Mouse (Mus musculus): ENCODE data around the gene Hint2. TPM values are rescaled to one million over a fixed set of nuclear protein-coding genes. Genes with fewer than 3 reads are reported as not detected.
A peak's percentile ranks its signal among the peaks of the same experiment; 100 is the strongest.

Gene Hint2
- total RNA-seq (2021): 10 to 100 TPM; 48.5 to 53.8 TPM
- long read RNA-seq, experiment 1, transcript Hint2-201 (5 exons, 610 nt): major isoform, 62 of 68 reads
- long read RNA-seq, experiment 1, partial matches to known transcripts: 3 of 68 reads
- long read RNA-seq, experiment 1, other reads (novel, unspliced or antisense): 2 of 68 reads
- long read RNA-seq, experiment 2, transcript Hint2-201 (5 exons, 610 nt): major isoform, 54 of 57 reads
- long read RNA-seq, experiment 2, partial matches to known transcripts: 1 of 57 reads
- long read RNA-seq, experiment 2, other reads (novel, unspliced or antisense): 2 of 57 reads

DNA sequence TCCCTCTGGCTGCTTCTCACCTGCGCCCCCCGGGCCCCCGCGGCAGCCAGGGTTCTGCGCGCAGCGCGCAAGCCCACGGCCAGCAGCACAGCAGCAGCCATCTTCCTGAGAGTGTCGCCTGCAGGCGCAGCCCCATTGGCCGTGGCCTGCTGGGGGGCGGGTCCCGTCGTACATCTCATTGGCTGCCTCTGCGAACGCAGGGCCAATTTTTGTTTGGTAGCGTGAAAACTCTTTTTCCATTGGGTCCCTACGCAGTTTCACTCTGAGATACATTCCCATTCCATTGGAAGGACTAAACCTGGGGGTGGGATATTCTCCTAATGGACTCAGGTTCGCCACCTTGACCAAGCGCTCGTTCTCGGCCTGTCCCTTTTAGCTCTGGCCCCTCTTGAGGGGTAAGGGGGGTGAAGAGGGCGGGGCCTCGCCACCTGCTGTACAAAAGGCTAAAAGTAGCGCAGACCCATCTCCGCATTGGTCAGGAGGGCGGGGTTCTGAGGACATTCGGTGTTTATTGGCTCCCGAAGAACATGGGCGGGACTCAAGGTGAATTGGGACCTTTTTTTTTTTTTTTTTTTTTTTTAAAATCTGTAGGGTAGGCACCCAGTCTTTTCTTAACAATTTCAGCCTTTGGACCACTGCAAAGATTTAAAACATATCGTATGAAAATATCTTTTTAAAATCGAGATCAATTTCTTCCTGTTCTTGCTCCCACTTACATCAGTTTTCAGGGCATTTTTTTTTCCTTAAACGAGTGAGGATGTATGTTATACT is at the start of gene Hint2:
TSS of gene Hint2 (minus strand) at position 128 of the 771 bp plus-strand sequence.
- intact Hi-C loops (cut with DNase I; ENCODE audit: low total_unique reads): no loop called here
- peak; percentile 94 for DNase-seq

DNA sequence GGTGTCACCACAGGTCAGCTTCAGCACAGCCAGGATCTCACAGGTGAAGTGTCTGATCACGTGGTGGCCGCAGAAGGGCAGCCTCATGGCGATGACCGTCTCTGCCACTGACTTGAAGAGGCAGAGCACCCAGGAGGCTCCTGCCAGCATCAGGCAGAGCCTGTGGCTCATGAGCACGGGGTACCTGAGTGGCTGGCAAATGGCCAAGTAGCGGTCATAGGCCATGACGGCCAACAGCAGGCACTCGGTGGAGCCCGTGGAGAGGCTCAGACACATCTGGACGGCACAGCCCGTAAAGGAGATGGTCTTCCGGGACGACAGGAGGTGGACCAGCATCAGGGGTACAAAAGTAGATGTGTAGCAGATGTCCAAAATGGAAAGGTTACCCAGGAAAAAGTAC is 49.7 kb upstream of the Hint2 start:
- intact Hi-C loops (cut with DNase I; ENCODE audit: low total_unique reads): no loop called here
- no peak for DNase-seq

DNA sequence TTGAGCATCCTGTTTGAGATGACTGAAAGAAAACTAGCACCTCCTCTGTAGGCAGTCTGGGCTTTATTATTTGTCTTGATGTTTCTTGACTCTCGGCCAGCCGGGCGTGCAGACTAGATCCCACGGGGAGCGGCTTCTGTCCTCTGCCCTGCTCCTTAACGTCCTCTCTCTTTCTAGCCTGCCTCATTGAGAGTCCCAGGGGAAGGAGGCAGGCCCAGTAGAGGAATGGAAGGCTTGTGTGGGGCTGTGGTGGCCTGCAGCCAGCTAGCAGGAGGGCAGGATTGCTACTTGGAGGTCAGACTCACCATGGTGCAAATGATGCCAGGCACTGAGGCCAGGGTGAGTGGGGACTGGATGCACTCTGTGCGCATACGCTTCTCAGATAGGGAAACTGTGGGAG is 47.6 kb upstream of the Hint2 start:
- intact Hi-C loops (cut with DNase I; ENCODE audit: low total_unique reads): no loop called here
- no peak for DNase-seq

DNA sequence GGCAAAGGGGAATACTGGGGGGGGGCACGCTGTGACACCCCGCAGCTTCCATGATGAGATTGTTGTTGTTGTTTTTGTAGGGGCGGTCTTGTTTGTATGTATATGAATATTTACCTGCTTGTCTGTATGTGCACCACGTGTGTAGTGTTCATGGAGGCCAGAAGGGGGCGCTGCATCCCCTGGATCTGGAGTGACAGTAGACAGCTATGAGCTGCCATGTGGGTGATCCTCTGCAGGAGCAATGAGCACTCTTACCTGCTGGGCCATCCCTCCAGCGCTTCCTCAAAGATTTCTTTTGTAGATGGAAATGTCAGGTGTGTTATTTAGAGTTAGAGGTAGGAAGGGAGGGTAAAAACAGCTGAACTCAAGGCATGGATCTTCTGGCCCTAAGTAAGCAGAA is 47.2 kb upstream of the Hint2 start:
- DNase-seq: no peak
- intact Hi-C loops (cut with DNase I; ENCODE audit: low total_unique reads): no loop called here

GRCm38 (mm10) chr4:43700707-43701106 is 44.4 kb upstream of the Hint2 start, which contains the start of gene Olfr70:
Gene Olfr70, minus strand, starts transcription at chr4:43700807.
- no peak for DNase-seq
- intact Hi-C loops (cut with DNase I; ENCODE audit: low total_unique reads): no loop called here

DNA sequence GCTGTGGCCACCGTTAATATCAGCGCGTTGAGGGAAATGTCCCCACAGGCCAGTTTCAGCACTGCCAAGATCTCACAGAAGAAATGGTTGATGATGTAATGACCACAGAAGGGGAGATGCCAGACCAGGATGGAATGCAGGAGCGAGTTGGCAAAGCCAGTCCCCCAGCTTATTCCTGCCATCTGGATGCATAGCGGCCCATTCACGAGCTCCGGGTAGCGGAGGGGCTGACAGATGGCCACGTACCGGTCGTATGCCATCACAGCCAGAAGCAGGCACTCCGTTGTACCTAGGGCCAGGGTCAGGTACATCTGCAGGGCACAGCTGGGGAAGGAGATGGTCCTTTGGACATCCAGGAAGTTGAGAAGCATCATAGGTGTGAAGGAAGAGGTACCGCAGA is 40.3 kb upstream of the Hint2 start:
- DNase-seq: no peak
- intact Hi-C loops (cut with DNase I; ENCODE audit: low total_unique reads): no loop called here

- intact Hi-C loops (cut with DNase I; ENCODE audit: low total_unique reads): no loop called here
- DNase-seq: peak; percentile 76
Observed at GRCm38 (mm10) chr4:43695249-43695671, 39.0 kb upstream of the Hint2 start.

DNA sequence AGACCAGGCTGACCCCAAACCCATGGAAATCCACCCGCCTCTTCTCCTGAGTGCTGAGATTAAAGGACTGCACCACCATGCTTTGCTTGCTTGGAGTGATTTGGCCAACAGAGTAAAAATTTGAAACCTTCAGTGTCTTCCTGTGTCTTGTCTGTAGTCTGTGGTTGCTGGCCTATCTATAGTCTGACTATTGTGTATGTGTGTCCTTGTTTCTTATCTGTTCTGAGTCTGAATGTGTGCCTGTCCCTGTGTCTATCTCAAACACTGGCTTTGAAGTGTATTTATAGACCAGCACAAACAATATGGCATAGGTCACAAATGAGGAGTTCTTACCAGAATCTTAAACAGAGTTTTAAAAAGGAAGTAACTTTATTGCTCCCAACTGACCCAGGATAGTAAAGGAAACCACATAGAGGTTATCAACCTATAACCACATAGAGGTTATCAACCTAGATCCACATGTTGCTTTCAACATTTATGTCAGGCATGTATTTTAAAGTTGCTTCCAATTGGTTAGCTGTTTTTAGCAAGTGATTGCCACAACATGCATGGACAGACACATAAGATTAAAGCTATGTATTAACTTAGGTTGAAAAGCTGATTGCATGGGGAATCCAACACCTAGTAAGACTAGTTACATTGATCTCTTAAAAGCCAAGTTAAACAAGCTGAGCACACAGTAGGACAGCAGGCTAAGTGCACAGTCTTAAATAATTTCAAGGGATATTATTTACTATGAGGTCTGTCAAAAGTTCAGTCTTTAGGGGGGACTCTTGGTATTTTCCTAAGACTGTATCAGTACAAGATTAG is 38.4 kb upstream of the Hint2 start:
- DNase-seq: no peak
- intact Hi-C loops (cut with DNase I; ENCODE audit: low total_unique reads): no loop called here

DNA sequence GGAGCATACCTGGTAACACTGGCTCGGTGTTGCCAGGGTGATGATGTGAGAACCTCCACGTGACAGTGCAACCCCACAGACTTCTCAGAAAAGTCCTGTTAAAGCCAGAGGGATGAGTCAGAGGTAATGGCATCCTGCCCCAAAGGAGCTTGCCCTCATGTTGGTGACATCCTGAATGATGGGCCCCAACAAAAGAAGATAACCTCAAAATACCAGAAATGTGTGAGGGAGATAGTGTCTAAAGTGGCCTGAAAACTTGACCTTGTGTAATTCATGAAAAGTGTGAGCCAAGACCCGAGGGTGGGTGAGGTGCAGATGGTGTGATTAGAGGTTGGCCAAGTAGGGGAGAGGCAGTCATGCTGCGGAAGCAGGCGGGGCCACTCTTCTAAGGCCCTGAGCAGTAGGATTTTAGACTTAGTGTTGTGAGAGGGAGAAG is 37.6 kb upstream of the Hint2 start:
- intact Hi-C loops (cut with DNase I; ENCODE audit: low total_unique reads): no loop called here
- peak; percentile 28 for DNase-seq

DNA sequence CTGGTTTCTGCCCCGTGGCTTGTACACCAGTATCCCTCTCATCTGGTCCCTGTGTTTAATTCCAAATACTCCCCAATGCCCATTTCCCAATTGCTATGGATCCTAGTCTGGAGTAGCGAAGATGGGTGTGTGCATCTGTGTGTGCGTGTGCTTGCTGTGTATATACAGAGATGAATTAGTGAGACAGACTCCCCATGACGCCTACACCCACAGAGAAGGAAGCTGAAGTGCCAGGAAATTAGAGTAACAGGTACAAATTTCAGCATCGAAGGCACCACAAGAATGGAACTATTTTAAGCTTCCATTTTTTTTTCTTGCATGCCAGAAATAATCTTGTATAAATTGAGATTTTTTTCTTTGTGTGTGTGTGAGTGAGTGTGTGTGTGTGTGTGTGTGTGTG is 34.8 kb upstream of the Hint2 start:
- intact Hi-C loops (cut with DNase I; ENCODE audit: low total_unique reads): no loop called here
- DNase-seq: no peak

DNA sequence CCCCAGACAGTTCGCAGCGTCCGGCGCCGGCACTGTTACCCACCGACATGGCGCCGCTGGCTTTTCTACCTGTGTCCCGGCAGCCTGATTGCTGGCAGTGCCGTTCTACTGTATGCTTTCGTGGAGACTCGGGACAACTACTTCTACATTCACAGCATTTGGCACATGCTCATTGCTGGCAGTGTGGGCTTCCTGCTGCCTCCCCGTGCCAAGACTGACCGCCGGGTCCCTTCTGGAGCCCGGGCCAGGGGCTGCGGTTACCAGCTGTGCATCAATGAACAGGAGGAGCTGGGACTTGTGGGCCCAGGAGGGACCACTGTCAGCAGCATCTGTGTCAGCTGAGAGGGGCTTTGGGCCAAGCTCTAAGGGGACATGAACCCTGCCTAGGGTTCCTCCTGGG is 33.8 kb upstream of the Hint2 start:
- intact Hi-C loops (cut with DNase I; ENCODE audit: low total_unique reads): no loop called here
- DNase-seq: no peak

GRCm38 (mm10) chr4:43679416-43680043 is 23.3 kb upstream of the Hint2 start:
- peak; percentile 64 for DNase-seq
- intact Hi-C loops (cut with DNase I; ENCODE audit: low total_unique reads): no loop called here

DNA sequence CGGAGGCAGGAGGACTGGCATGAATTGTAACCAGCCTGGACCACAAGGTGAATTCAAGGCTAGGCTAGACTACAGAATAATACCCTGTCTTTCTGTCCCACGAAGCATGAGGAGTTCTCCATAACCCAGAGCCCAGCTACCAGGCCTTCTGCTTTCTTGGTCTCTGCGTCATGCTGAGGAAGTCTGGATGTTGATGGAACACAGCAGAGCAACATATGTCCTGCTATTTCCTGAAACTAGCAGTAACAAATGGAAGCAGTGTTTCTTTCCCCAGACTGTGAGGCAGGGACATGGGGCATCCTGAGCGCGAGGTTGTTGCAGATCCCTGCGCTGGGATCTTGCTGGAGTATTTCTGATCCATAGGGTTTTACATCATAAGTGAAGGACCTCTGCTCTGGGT is 22.3 kb upstream of the Hint2 start:
- no peak for DNase-seq
- intact Hi-C loops (cut with DNase I; ENCODE audit: low total_unique reads): no loop called here

- DNase-seq: no peak
- intact Hi-C loops (cut with DNase I; ENCODE audit: low total_unique reads): no loop called here
Observed at GRCm38 (mm10) chr4:43675608-43676007, 19.3 kb upstream of the Hint2 start.

- intact Hi-C loops (cut with DNase I; ENCODE audit: low total_unique reads): loop anchor here (5.0 kb wide), 1 partner anchor 37 kb away; the partner anchor contains the start of gene Olfr71
- no peak for DNase-seq
Observed at GRCm38 (mm10) chr4:43674974-43675373, 18.7 kb upstream of the Hint2 start.

DNA sequence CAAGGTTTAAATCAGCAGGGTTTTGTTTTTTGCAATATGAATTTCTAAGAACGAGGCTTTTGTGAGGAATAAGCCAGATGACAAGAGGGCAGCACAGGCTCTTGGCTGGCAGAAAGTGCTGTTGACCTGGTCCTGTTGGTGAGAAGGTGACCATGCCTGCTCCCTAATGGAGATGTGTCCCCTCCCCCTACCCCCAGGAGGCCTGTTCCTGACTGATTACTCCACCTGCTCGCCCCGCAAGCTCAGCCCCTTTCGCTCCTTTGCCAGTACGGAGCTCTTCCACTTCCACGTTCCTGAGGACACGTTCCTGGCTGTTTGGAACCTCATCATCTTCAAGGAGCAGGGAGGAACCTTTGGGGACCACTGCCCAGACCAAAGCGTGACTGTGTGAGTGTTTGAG is 17.4 kb upstream of the Hint2 start:
- DNase-seq: no peak
- intact Hi-C loops (cut with DNase I; ENCODE audit: low total_unique reads): loop anchor here (5.0 kb wide), 1 partner anchor 39 kb away; the partner anchor contains the start of gene Olfr71

DNA sequence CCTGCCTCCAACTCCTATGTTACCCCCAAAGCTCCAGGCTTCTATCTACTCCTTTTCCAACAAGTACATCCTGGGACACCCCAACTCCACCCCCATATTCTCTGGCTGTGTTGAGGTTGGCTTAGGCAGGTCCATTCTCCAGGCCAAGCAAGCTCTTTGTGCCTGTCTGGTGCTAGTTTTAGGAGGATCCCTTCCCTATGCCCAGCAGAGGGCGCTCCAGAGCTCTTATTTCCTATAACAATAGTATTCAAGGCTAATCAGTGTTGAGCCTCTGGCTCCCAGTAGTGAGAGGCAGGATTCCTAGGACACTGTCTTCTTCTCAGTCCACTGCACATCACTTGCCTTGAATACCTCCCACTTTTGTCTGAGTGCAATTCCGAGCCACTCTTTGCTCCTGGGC is 15.8 kb upstream of the Hint2 start:
- intact Hi-C loops (cut with DNase I; ENCODE audit: low total_unique reads): loop anchor here (5.0 kb wide), 1 partner anchor 40 kb away; the partner anchor contains the start of gene Olfr71
- peak; percentile 87 for DNase-seq

- DNase-seq: peak; percentile 73
- intact Hi-C loops (cut with DNase I; ENCODE audit: low total_unique reads): loop anchor here (5.0 kb wide), 1 partner anchor 37 kb away; the partner anchor contains the start of gene Npr2
Observed at GRCm38 (mm10) chr4:43669428-43669794, 13.1 kb upstream of the Hint2 start.

- intact Hi-C loops (cut with DNase I; ENCODE audit: low total_unique reads): loop anchor here (5.0 kb wide), 1 partner anchor 37 kb away; the partner anchor contains the start of gene Npr2
- DNase-seq: peak; percentile 91
Observed at GRCm38 (mm10) chr4:43668782-43669427, 12.6 kb upstream of the Hint2 start, which contains the start of the genes Tmem8b and Fam221b. Gene Tmem8b, plus strand, starts transcription at chr4:43668971. Gene Fam221b, minus strand, starts transcription at chr4:43669145.

Measured in gastrocnemius, postnatal 14 days (tissue).